Mouse (Mus musculus): ENCODE data around the gene Bicdl1.
A peak's percentile ranks its signal among the peaks of the same experiment; 100 is the strongest.

DNA sequence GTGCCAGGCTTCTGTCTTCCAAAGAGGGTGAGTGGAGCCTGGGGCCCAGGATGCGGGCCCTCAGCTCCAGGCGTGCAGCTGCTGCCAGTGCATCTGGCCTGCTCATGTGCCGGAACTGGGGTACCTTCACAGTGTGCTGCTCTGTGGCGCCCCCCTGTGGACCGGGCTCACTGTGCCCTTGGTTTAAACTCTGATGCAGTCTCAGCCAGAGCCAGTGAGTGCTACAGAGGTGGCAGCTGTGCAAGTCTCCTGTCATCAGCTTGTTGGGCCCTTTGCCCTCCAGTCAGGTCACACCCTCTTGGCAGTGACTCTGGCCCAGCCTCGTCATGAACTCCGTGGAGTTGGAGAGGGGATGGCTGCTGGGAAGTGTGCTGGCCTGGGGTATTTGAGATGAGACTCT is 116.5 kb downstream of the Bicdl1 start:
- no peak for TF ChIP-seq POLR2A (IDR thresholded peaks at IDR 0.05; ENCODE audit: insufficient read depth, low read depth, low read length)
- TF ChIP-seq CTCF (IDR thresholded peaks at IDR 0.05), result peak; percentile 77
